Mouse (Mus musculus) midbrain, embryonic 15.5 days (tissue): ENCODE data around the gene Htr6. TPM values are rescaled to one million over a fixed set of nuclear protein-coding genes. Genes with fewer than 3 reads are reported as not detected.

Source experiments
- ATAC-seq: fragments of 200-750 bp; cut with Nextera tagmentation; replicated peaks from 2 replicates; pipeline ENCODE4 v1.8.0; 2017; ENCODE audit warnings: moderate TSS enrichment
- H3K27ac ChIP-seq: fragments of 300-500 bp; sonication (generic); 2 replicates; pipeline ENCODE4 v1.5.1; 2015; ENCODE audit warnings: mild to moderate bottlenecking, inconsistent platforms
- H3K27me3 ChIP-seq: fragments of 300-500 bp; sonication (generic); replicated peaks from 2 replicates; pipeline ENCODE4 v1.6.1; 2015; ENCODE audit warnings: inconsistent platforms
- H3K36me3 ChIP-seq: fragments of 300-500 bp; sonication (generic); replicated peaks from 2 replicates; pipeline ENCODE4 v1.6.1; 2015; ENCODE audit warnings: inconsistent platforms
- H3K4me1 ChIP-seq: fragments of 300-500 bp; sonication (generic); 2 replicates; pipeline ENCODE4 v1.6.1; 2015; ENCODE audit warnings: inconsistent platforms
- H3K4me2 ChIP-seq: fragments of 300-500 bp; sonication (generic); 2 replicates; pipeline ENCODE4 v1.6.1; 2015; ENCODE audit warnings: inconsistent platforms, mild to moderate bottlenecking, moderate library complexity
- H3K4me3 ChIP-seq: fragments of 300-500 bp; sonication (generic); 2 replicates; pipeline ENCODE4 v1.5.1; 2015; ENCODE audit warnings: mild to moderate bottlenecking, inconsistent platforms
- H3K9ac ChIP-seq: fragments of 300-500 bp; sonication (generic); 2 replicates; pipeline ENCODE4 v1.6.1; 2015; ENCODE audit warnings: mild to moderate bottlenecking, inconsistent platforms
- H3K9me3 ChIP-seq: fragments of 300-500 bp; sonication (generic); 2 replicates; pipeline ENCODE4 v1.6.1; 2016; ENCODE audit warnings: inconsistent platforms
- WGBS: fragments of 180-500 bp; shearing (Covaris S2); methylation state at CpG from one replicate; pipeline ENCODE4 v1.1.7; 2015; ENCODE audit warnings: mixed read lengths; 5-methylcytosine and 5-hydroxymethylcytosine counted together
- polyA plus RNA-seq: library from polyadenylated mRNA; unstranded; fragments of >200 nt; fragmentation: Nextera tagmentation; extraction: Ambion mirVana; gene quantifications from 2 replicates; pipeline ENCODE4 v1.2.1, GENCODE M21; 2015

Gene Htr6
- 0.50 and 0.56 TPM in 2 replicates for polyA plus RNA-seq

- Histone ChIP-seq H3K27ac (no peak within 1 kb of the TSS), H3K9ac (peak within 1 kb of the TSS; percentile 41), H3K4me1 (peaks cover 19% of the 10 kb centered on the region), H3K4me2 (peak within 1 kb of the TSS; percentile 94), H3K9me3 (no peaks in the 10 kb centered on the region), H3K4me3 (peak within 1 kb of the TSS; percentile 55), H3K27me3 (peaks cover 51% of the 10 kb centered on the region), H3K36me3 (no peaks in the 10 kb centered on the region)
- ATAC-seq, result peak; percentile 54
- under 1% methylated on average over 77 of the region's 77 CpGs for WGBS
Observed at GRCm38 (mm10) chr4:139075041-139075711, at the start of gene Htr6. Gene Htr6 (minus strand): TSS chr4:139075570.

GRCm38 (mm10) chr4:139124940-139125339 is 49.6 kb upstream of the Htr6 start:
- WGBS, result 95% methylated on average over 6 of the region's 6 CpGs

DNA sequence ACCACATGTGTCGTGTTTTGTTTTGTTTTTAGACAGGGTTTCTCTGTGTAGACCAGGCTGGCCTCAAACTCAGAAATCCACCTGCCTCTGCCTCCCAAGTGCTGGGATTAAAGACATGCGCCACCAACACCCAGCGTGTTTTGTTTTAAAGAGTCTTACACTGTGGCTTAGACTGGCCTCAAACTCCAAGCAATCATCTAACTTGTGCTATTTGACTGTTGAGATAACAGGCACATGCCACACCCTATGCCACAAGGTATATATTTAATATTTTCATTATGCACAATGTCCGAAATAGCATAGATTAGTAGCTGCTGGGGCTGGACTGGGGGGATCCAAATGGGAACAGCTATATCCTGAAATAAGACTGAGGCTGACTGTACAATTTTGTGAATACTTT is 47.2 kb upstream of the Htr6 start:
- H3K4me3 ChIP-seq, result no peak overlapping the region
- no peak overlapping the region for H3K27ac ChIP-seq
- no peaks in the 10 kb centered on the region for H3K27me3 ChIP-seq
- no peaks in the 10 kb centered on the region for H3K4me1 ChIP-seq
- no peak overlapping the region for H3K4me2 ChIP-seq
- no peak for ATAC-seq
- 98% methylated on average over 4 of the region's 4 CpGs for WGBS
- no peak overlapping the region for H3K9ac ChIP-seq
- no peaks in the 10 kb centered on the region for H3K9me3 ChIP-seq
- no peaks in the 10 kb centered on the region for H3K36me3 ChIP-seq

More at GRCm38 (mm10) chr4:139124940-139125339, 49.6 kb upstream of the Htr6 start:
- H3K9me3 ChIP-seq, result no peaks in the 10 kb centered on the region
- H3K27me3 ChIP-seq, result no peaks in the 10 kb centered on the region
- no peak overlapping the region for H3K9ac ChIP-seq
- no peak for ATAC-seq
- no peak overlapping the region for H3K4me3 ChIP-seq
- H3K36me3 ChIP-seq, result no peaks in the 10 kb centered on the region
- no peak overlapping the region for H3K27ac ChIP-seq
- H3K4me1 ChIP-seq, result peaks cover 19% of the 10 kb centered on the region
- H3K4me2 ChIP-seq, result no peak overlapping the region

DNA sequence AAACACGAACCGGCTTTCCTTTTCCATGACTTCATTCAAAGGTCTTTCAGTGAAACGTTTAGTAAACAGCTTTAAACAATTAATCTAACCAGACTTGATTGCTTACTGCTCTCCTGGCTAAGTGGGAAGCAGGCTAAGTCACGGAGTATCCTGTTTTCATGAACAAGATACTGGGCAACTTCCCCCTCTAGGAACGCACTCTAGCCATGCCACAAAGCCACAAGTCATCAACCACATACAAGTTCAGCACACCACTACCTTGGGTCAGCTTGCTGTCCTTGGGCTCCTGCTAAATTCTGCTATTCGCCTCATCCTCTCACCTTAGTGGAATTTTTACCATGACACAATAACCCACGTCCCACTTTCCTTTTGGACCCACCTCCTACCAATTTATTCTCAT is 45.6 kb upstream of the Htr6 start:
- no peaks in the 10 kb centered on the region for H3K4me1 ChIP-seq
- H3K4me2 ChIP-seq, result no peak overlapping the region
- H3K4me3 ChIP-seq, result no peak overlapping the region
- no peak overlapping the region for H3K9ac ChIP-seq
- no peaks in the 10 kb centered on the region for H3K27me3 ChIP-seq
- no peaks in the 10 kb centered on the region for H3K36me3 ChIP-seq
- H3K27ac ChIP-seq, result no peak overlapping the region
- WGBS, result 84% methylated on average over 7 of the region's 7 CpGs
- no peak for ATAC-seq
- H3K9me3 ChIP-seq, result no peaks in the 10 kb centered on the region

DNA sequence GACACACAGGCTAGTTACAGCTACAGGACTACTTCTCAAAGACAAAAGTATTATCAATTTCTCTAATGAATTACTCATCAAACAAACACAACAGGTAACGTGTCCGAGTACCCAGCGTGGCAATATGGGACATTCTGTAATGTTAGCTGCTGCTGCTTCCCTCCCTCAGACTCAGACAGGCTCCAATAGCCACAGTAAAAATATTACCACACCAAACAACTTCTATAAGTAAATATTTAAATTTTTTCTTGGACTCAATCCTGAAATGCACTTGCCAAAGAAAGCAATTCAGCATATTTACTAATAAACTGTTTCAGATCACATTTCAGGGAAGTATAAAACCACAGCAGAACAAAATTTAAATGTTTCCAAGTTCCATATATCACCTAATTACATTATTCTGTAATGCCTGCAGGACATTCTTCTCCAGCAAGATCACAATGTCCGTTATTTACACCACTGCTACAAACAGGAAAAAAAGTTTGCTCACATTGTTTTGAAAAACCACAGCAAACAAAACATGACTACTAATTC is 45.0 kb upstream of the Htr6 start:
- H3K4me1 ChIP-seq, result no peaks in the 10 kb centered on the region
- no peak overlapping the region for H3K4me2 ChIP-seq
- WGBS, result 89% methylated on average over 4 of the region's 4 CpGs

GRCm38 (mm10) chr4:139116356-139117063 is 41.1 kb upstream of the Htr6 start:
- no peak overlapping the region for H3K4me2 ChIP-seq
- no peaks in the 10 kb centered on the region for H3K27me3 ChIP-seq
- no peak overlapping the region for H3K4me3 ChIP-seq
- 90% methylated on average over 3 of the region's 3 CpGs for WGBS
- H3K4me1 ChIP-seq, result peaks cover 8% of the 10 kb centered on the region
- no peak overlapping the region for H3K9ac ChIP-seq
- H3K9me3 ChIP-seq, result no peaks in the 10 kb centered on the region
- no peak overlapping the region for H3K27ac ChIP-seq
- ATAC-seq, result no peak
- no peaks in the 10 kb centered on the region for H3K36me3 ChIP-seq

More for the DNA sequence above, 45.0 kb upstream of the Htr6 start:
- Histone ChIP-seq H3K4me3 (no peak overlapping the region), H3K36me3 (no peaks in the 10 kb centered on the region), H3K27ac (no peak overlapping the region), H3K9ac (no peak overlapping the region), H3K27me3 (no peaks in the 10 kb centered on the region), H3K9me3 (no peaks in the 10 kb centered on the region)
- ATAC-seq, result no peak

DNA sequence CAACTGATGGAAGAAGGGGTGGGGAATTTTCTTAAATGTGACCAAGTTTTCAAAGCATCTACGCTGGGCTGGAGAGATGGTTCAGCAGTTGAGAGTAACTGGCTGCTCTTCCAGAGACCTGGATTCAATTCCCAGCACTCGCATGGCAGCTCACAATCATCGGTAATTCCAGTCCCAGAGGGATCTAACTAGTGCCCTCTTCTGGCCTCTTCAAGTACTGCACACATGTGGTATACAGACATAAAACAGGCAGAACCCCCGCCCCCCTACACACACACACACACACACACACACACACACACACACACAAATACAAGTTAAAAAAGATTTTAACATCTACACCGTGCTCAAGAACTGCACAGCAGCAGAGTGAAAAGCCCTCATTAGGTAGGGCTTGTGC is 40.4 kb upstream of the Htr6 start:
- Histone ChIP-seq H3K9ac (no peak overlapping the region), H3K27ac (no peak overlapping the region), H3K36me3 (no peaks in the 10 kb centered on the region), H3K9me3 (no peaks in the 10 kb centered on the region), H3K27me3 (no peaks in the 10 kb centered on the region), H3K4me1 (peaks cover 16% of the 10 kb centered on the region), H3K4me3 (no peak overlapping the region), H3K4me2 (no peak overlapping the region)
- 93% methylated on average over 5 of the region's 5 CpGs for WGBS
- ATAC-seq, result no peak

DNA sequence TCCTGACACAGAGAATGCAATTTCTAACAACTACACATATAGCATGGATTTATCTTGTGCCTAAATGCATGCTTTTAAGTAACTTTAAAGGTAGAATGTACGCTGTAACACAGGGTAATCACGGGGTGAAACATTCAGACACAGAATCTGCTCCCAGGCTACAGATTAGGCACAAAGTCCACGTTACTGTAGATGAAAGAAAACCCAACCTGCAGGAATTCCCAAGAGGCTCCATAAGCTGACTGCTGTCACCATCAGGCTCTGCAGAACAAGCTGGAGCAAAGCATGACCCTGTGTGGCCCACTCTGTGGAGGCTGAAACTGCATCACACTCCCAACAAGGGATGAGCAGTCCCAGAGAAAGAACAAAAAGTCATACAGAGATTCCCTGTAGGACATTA is 37.1 kb upstream of the Htr6 start:
- no peak overlapping the region for H3K27ac ChIP-seq
- H3K4me1 ChIP-seq, result peaks cover 17% of the 10 kb centered on the region
- no peaks in the 10 kb centered on the region for H3K9me3 ChIP-seq
- H3K36me3 ChIP-seq, result no peaks in the 10 kb centered on the region
- no peaks in the 10 kb centered on the region for H3K27me3 ChIP-seq
- no peak overlapping the region for H3K4me2 ChIP-seq
- WGBS, result 67% methylated on average over 3 of the region's 3 CpGs
- no peak overlapping the region for H3K9ac ChIP-seq
- ATAC-seq, result no peak
- no peak overlapping the region for H3K4me3 ChIP-seq

GRCm38 (mm10) chr4:139111421-139111820 is 36.1 kb upstream of the Htr6 start:
- no peak overlapping the region for H3K4me3 ChIP-seq

DNA sequence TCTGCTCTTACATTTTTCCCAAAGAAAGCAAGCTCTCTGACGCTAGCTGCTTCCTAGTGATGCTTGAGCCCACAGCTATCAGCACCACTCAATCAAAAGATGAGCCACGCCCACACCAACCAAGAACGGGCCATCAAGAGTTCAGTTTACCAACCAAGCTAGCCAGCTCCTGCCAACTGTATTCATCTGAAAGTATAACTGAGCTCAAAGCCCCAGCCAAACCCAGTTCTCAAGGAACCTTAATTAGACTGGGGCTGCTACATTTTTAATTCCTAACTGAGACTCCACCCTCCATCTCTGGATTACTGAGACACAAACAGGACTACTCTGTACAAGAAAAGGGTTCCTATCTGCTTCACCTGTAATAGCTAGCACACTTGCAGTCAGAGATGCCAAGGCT is 35.5 kb upstream of the Htr6 start:
- no peak overlapping the region for H3K4me2 ChIP-seq
- peak overlapping the region; percentile 29; the same call in 1 of the 2 replicates for H3K27ac ChIP-seq
- ATAC-seq, result no peak
- H3K9ac ChIP-seq, result no peak overlapping the region
- H3K9me3 ChIP-seq, result no peaks in the 10 kb centered on the region
- H3K4me3 ChIP-seq, result no peak overlapping the region
- peaks cover 17% of the 10 kb centered on the region for H3K4me1 ChIP-seq
- WGBS, result 74% methylated on average over 3 of the region's 3 CpGs
- no peaks in the 10 kb centered on the region for H3K36me3 ChIP-seq
- H3K27me3 ChIP-seq, result no peaks in the 10 kb centered on the region

More at GRCm38 (mm10) chr4:139111421-139111820, 36.1 kb upstream of the Htr6 start:
- Histone ChIP-seq H3K4me1 (peaks cover 17% of the 10 kb centered on the region), H3K9ac (no peak overlapping the region), H3K27ac (no peak overlapping the region), H3K9me3 (no peaks in the 10 kb centered on the region), H3K36me3 (no peaks in the 10 kb centered on the region), H3K4me2 (no peak overlapping the region), H3K27me3 (no peaks in the 10 kb centered on the region)
- WGBS, result 63% methylated on average over 3 of the region's 3 CpGs
- ATAC-seq, result no peak

DNA sequence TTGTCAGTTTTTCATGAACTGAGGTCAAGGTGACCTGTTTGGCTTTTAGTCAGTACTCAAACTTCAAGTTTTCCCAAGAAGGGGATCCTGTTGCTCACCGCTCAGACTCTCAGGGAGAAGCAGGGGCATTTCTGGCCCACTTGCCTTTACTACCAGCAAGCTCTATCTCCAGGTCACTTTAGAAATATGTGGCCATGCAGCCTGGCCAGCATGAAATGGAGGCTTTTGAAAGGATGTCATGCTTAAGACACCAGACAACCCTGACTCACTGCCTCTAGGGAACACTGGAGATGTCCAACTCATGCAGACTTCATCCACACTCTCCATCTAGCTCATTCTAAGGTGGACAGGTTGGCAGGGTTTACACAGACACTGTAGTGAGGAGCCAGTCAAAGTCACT is 30.1 kb upstream of the Htr6 start:
- H3K9ac ChIP-seq, result no peak overlapping the region
- ATAC-seq, result no peak
- H3K27me3 ChIP-seq, result no peaks in the 10 kb centered on the region
- H3K4me3 ChIP-seq, result no peak overlapping the region
- H3K9me3 ChIP-seq, result no peaks in the 10 kb centered on the region
- no peaks in the 10 kb centered on the region; the same call in 1 of the 2 replicates for H3K4me1 ChIP-seq
- peaks cover 3% of the 10 kb centered on the region; the same call in 1 of the 2 replicates for H3K36me3 ChIP-seq
- no peak overlapping the region for H3K4me2 ChIP-seq
- 93% methylated on average over 1 of the region's 1 CpGs for WGBS
- H3K27ac ChIP-seq, result no peak overlapping the region

DNA sequence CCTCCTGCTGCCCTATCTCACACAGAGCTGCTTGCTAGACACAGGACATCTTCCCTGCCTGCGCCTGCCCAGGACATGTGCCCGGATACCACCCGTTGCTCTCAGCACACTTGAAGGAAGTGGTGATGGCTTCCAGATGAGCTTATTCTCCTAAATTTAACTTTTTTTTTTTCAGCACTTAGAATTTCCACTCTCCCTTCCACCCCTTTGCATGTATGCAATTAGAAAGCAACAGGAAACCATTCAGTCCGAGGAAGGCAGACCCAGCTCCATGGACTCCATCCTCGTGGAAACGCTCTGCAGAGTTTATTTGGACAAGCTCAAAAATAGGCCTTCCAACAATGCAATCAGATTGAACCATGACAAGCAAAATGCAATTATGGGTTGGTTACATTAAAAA is 26.2 kb upstream of the Htr6 start:
- ATAC-seq, result no peak
- H3K9me3 ChIP-seq, result no peaks in the 10 kb centered on the region
- no peak overlapping the region for H3K9ac ChIP-seq
- 87% methylated on average over 6 of the region's 6 CpGs for WGBS
- no peak overlapping the region for H3K4me2 ChIP-seq
- H3K4me1 ChIP-seq, result no peaks in the 10 kb centered on the region; the same call in 1 of the 2 replicates
- H3K27me3 ChIP-seq, result no peaks in the 10 kb centered on the region
- H3K36me3 ChIP-seq, result peaks cover 3% of the 10 kb centered on the region; the same call in 1 of the 2 replicates
- no peak overlapping the region for H3K27ac ChIP-seq
- no peak overlapping the region for H3K4me3 ChIP-seq
